Mouse (Mus musculus) megakaryocyte-erythroid progenitor cell, adult 5-6 weeks (primary cell): ENCODE data around the gene Eif2b5. TPM values are rescaled to one million over a fixed set of nuclear protein-coding genes. Genes with fewer than 3 reads are reported as not detected.

Experiments
- total RNA-seq, 2 experiments: library from RNA; stranded (forward) in 1 of 2; stranded (reverse) in 1 of 2; fragments of 200-1000, 215-1000 nt in 1 of 2; fragments of >200 nt in 1 of 2; fragmentation: Nextera tagmentation in 1 of 2; gene quantifications; 2 replicates each; pipeline ENCODE4 v1.2.3; 2014 to 2017

The Eif2b5 gene
- total RNA-seq, 2 experiments from 2014 or later: 80.8 to 108 TPM

Other genes starting within 250 kb of the Eif2b5 start
- gene Parl, start 196.4 kb upstream of the Eif2b5 start, total RNA-seq (2014; fragmentation: Nextera tagmentation): 59.2 and 60.9 TPM in 2 replicates
- 101 and 125 TPM in 2 replicates for gene Parl, start 196.4 kb upstream of the Eif2b5 start, total RNA-seq (2017)
- gene Cyp2ab1, start 173.4 kb upstream of the Eif2b5 start, total RNA-seq (2014; fragmentation: Nextera tagmentation): not detected in 2 replicates
- gene Cyp2ab1, start 173.4 kb upstream of the Eif2b5 start, total RNA-seq (2017): not detected in 2 replicates
- gene Abcc5, start 72.4 kb upstream of the Eif2b5 start, total RNA-seq (2014; fragmentation: Nextera tagmentation): 71.7 and 81.0 TPM in 2 replicates
- gene Abcc5, start 72.4 kb upstream of the Eif2b5 start, total RNA-seq (2017): 29.2 and 40.1 TPM in 2 replicates
- gene Dvl3, start 18.2 kb downstream of the Eif2b5 start, total RNA-seq (2014; fragmentation: Nextera tagmentation): 27.7 and 32.8 TPM in 2 replicates
- 2.7 and 3.3 TPM in 2 replicates for gene Dvl3, start 18.2 kb downstream of the Eif2b5 start, total RNA-seq (2017)
- gene Ap2m1, start 36.7 kb downstream of the Eif2b5 start, total RNA-seq (2014; fragmentation: Nextera tagmentation): 166 and 200 TPM in 2 replicates
- 113 and 150 TPM in 2 replicates for gene Ap2m1, start 36.7 kb downstream of the Eif2b5 start, total RNA-seq (2017)
- 42.8 and 60.5 TPM in 2 replicates for gene Abcf3, start 49.8 kb downstream of the Eif2b5 start, total RNA-seq (2014; fragmentation: Nextera tagmentation)
- 38.7 and 42.9 TPM in 2 replicates for gene Abcf3, start 49.8 kb downstream of the Eif2b5 start, total RNA-seq (2017)
- not detected in 2 replicates for gene Vwa5b2, start 90.7 kb downstream of the Eif2b5 start, total RNA-seq (2014; fragmentation: Nextera tagmentation)
- not detected in 2 replicates for gene Vwa5b2, start 90.7 kb downstream of the Eif2b5 start, total RNA-seq (2017)
- 13.3 and 32.7 TPM in 2 replicates for gene Eef1akmt4, start 112.8 kb downstream of the Eif2b5 start, total RNA-seq (2014; fragmentation: Nextera tagmentation)
- gene Eef1akmt4, start 112.8 kb downstream of the Eif2b5 start, total RNA-seq (2017): 5.4 and 6.5 TPM in 2 replicates
- gene Gm49333, start 112.8 kb downstream of the Eif2b5 start, total RNA-seq (2014; fragmentation: Nextera tagmentation): not detected in 2 replicates
- gene Gm49333, start 112.8 kb downstream of the Eif2b5 start, total RNA-seq (2017): not detected in 2 replicates
- 28.7 and 36.6 TPM in 2 replicates for gene Alg3, start 112.9 kb downstream of the Eif2b5 start, total RNA-seq (2014; fragmentation: Nextera tagmentation)
- gene Alg3, start 112.9 kb downstream of the Eif2b5 start, total RNA-seq (2017): 24.3 and 33.1 TPM in 2 replicates
- gene Camk2n2, start 122.5 kb downstream of the Eif2b5 start, total RNA-seq (2014; fragmentation: Nextera tagmentation): not detected in 2 replicates
- gene Camk2n2, start 122.5 kb downstream of the Eif2b5 start, total RNA-seq (2017): not detected in 2 replicates
- gene Ece2, start 131.0 kb downstream of the Eif2b5 start, total RNA-seq (2014; fragmentation: Nextera tagmentation): not detected in 2 replicates
- not detected in 2 replicates for gene Ece2, start 131.0 kb downstream of the Eif2b5 start, total RNA-seq (2017)
- gene Psmd2, start 152.8 kb downstream of the Eif2b5 start, total RNA-seq (2014; fragmentation: Nextera tagmentation): 234 and 246 TPM in 2 replicates
- gene Psmd2, start 152.8 kb downstream of the Eif2b5 start, total RNA-seq (2017): 233 and 271 TPM in 2 replicates
- gene Eif4g1, start 169.5 kb downstream of the Eif2b5 start, total RNA-seq (2014; fragmentation: Nextera tagmentation): 287 and 336 TPM in 2 replicates
- 332 and 405 TPM in 2 replicates for gene Eif4g1, start 169.5 kb downstream of the Eif2b5 start, total RNA-seq (2017)
- gene Fam131a, start 194.4 kb downstream of the Eif2b5 start, total RNA-seq (2014; fragmentation: Nextera tagmentation): not detected in 2 replicates
- gene Fam131a, start 194.4 kb downstream of the Eif2b5 start, total RNA-seq (2017): 0.85 TPM in 1 of 2 replicates, not detected in the other
- gene Polr2h, start 218.8 kb downstream of the Eif2b5 start, total RNA-seq (2014; fragmentation: Nextera tagmentation): 81.4 and 97.1 TPM in 2 replicates
- 103 and 142 TPM in 2 replicates for gene Polr2h, start 218.8 kb downstream of the Eif2b5 start, total RNA-seq (2017)
- 16.7 and 29.1 TPM in 2 replicates for gene Clcn2, start 218.9 kb downstream of the Eif2b5 start, total RNA-seq (2014; fragmentation: Nextera tagmentation)
- gene Clcn2, start 218.9 kb downstream of the Eif2b5 start, total RNA-seq (2017): 4.9 and 8.0 TPM in 2 replicates
- not detected in 2 replicates for gene Chrd, start 234.3 kb downstream of the Eif2b5 start, total RNA-seq (2014; fragmentation: Nextera tagmentation)
- gene Chrd, start 234.3 kb downstream of the Eif2b5 start, total RNA-seq (2017): not detected in 2 replicates
- gene Thpo, start 235.7 kb downstream of the Eif2b5 start, total RNA-seq (2014; fragmentation: Nextera tagmentation): not detected in 2 replicates
- not detected in 2 replicates for gene Thpo, start 235.7 kb downstream of the Eif2b5 start, total RNA-seq (2017)